Mouse (Mus musculus) thymus, postnatal 36 days (tissue): ENCODE measurements around the gene Upf3a.
"Not testable (repeated sequence)": the region's sequence is repeated elsewhere in the genome, so short reads cannot be mapped to it uniquely, and the experiment has no call there.

ENCODE experiments used
- DNase-seq, 2 experiments: peaks; one replicate each; pipeline ENCODE4 v3.0.0; 2022; ENCODE audit warnings: mixed read lengths in 2 of 2

Gene Upf3a

GRCm38 (mm10) chr8:13785250-13785763 lies at the start of gene Upf3a:
TSS of gene Upf3a (plus strand) at chr8:13785615.
- DNase-seq: peak; percentile 91 to 92

- DNase-seq: peak; percentile 54 to 71
Measured at GRCm38 (mm10) chr8:13740323-13740770, 45.1 kb upstream of the Upf3a start.

GRCm38 (mm10) chr8:13740817-13741613 lies 44.4 kb upstream of the Upf3a start:
- no peak for DNase-seq

GRCm38 (mm10) chr8:13746212-13746611 lies 39.2 kb upstream of the Upf3a start:
- DNase-seq: not testable (repeated sequence)

GRCm38 (mm10) chr8:13747626-13748025 lies 37.8 kb upstream of the Upf3a start:
- no peak for DNase-seq

DNA sequence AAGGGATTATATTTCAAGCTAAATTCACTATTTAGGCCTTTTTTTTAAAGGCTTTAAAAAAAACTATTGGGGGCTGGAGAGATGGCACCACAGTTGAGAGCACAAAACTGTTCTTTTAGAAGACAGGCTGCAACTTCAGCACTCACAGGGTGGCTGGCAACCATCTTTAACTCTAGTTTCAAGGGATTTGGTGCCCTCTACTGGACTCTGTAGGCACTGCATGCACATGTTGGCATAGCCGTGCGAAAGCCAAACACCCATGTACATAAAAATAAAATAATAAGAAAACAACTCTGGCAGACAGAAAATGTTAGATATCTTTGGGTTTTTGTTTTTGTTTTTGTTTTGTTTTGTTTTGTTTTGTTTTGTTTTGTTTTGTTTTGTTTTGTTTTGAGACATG lies 31.7 kb upstream of the Upf3a start:
- peak; percentile 74 to 79 for DNase-seq

GRCm38 (mm10) chr8:13756480-13756879 lies 28.9 kb upstream of the Upf3a start:
- no peak for DNase-seq

DNA sequence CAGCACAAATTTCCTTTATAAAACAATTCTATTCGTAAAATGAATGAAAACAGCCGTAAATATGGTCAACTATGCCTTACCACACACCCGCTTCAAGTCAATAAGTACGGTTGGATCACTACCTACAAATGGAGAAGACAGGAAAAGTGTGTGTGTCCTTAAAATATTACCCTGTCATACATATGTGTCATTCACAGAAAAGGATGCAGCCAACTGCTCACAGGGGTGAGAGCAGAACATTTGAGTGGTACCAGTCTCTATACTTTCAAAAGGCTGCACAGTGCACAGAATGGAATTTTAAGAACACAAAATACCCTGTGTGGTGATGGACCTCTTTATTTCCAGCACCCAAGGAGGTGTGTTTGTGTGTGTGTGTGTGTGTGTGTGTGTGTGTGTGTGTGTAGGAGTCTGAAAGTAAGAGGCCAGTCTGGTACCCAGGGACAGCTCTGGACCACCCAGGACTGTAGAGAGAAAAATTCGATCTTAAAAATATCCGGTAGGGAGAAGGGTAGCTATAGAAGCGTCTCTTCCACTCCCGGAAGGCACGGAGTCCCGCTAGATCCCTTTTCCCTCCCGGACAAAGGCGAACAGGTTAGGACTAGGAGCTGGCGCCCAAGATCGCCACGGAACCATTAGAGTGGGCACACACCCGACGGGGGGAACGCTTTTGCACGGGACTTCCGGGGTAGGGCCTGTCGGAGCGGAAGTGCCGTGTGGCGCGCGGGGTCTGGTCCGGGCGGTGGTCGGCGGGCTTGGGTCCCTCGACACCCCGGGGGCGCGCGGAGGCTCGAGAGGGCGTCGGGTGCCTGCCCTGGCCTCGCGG lies 28.2 kb upstream of the Upf3a start, which contains the start of gene Cdc16:
Gene Cdc16, plus strand, starts transcription at position 695 of the 823 bp plus-strand sequence.
- peak; percentile 86 to 89 for DNase-seq

- peak; percentile 34 to 37 for DNase-seq
Measured at GRCm38 (mm10) chr8:13757805-13758727, 27.3 kb upstream of the Upf3a start.

DNA sequence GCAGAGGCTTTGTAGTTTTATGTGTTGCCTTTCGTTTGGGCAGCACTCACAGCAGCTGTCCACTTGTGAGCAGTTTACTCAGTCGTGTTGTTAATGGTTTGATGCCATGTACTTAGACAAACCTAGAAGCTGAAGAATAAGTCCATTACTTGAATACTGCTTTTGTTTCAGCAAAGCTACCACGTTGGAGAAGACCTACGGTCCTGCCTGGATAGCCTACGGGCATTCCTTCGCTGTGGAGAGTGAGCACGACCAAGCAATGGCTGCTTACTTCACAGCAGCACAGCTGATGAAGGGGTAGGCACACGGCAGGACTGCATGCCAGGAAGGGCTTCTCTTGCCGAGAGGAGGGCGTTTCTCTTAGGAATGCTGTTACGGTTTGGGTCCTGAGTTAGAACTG lies 16.2 kb upstream of the Upf3a start:
- DNase-seq: no peak

DNA sequence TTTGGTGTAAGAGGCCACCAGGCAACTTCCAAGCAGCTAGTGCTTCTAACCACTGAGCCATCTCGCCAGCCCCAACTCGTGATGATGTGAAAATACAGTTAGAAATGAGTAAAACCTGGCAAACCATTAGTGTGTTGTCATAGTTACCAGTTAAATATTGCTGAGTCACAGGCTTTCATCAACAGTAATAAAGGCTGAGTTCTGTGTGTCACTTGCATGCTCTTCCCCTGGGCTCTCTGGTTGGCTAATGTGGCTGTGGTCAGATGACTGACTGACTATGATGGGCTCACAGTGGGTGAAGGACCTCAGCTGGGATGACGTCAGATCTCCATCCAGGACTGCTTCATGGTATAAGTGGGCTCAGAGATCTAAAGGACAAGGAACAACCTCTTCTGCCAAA lies 4.9 kb upstream of the Upf3a start:
- DNase-seq: no peak

- peak; percentile 95 to 96 for DNase-seq
Measured at GRCm38 (mm10) chr8:13785764-13786299, 417 bp downstream of the Upf3a start.

DNA sequence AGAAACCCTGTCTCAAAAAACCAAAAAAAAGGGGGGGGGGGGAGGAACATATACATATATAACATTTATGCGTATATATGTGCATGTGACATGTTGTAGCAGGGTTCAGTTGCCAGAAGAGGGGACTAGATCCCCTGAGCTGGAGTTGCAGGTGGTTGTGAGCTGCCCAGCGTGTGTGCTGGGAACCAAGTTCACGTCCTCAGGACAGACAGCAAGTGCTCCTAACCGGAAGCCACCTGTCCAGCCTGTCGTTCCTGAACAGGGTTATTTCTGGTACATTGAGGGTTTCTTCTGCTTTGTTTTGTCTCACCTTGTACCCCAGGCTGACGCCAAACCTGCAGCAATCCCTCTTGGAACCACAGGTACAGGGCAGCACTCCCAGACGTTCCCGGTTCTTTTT lies 4.2 kb downstream of the Upf3a start:
- no peak for DNase-seq

DNA sequence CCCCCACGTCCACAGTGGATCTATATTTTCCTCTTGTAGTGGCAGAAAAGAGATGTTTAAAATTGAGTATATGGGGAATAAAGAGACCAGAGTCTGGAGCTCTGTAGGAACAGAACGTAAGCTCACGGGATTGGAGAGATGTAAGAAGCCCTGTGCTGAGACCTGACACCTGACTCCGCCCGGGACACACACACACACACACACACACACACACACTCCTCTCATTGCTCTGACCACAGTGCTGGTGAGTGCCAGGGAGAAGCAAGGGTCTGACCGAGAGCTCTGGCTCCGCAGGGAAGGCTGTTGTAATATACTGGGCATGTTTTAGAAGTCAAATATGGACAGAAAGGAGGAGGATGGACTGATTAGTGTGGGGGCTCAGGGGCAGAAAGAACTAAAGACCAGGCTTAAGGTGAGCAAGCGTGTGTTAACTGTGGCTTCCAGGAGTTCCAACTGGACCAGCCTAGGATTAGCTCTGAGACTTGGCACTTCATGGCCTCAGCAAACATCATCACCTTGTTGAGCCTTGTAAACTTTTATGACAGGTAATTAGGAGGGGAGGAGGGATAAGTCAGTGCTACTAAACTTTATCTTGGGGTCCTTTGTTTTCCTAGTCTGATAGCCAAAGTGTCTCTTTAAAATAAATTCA lies 7.8 kb downstream of the Upf3a start:
- no peak for DNase-seq

DNA sequence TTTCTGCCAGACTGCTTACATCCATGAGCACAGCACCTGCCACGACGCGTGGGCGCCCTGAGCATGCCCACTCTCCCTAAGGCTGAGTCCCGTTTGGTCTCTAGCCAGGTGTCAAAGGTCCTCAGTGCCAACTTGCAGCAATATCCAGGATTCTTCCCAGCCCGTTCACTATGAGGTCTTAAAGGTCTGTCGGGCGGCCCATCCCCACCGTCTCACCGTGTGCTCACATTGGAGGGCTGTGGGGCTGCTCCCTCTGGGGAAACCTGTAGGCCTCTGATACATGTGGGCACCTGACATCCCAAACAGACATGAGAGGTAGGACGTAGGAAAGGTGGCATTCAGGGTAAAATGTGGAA lies 8.3 kb downstream of the Upf3a start:
- no peak for DNase-seq

- no peak for DNase-seq
Measured at GRCm38 (mm10) chr8:13797676-13798075, 12.3 kb downstream of the Upf3a start.

DNA sequence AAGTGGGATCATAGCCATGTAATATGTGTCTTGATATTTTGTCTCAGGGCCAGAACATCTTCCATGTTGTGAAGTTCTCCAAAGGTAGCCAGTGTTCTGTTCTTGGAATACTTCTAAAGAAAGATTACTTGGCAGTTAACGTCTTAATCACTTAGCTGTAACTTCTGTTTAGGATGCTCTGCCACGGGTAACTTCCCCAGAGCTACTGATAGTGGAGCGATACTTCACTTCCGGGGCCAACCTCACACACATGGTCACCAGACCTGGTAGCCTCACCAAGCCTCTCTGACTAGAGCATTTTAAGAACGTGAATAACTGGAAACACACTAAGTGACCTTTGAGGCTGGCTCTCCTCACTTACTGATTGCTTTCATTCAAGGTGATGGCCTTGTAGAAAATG lies 14.2 kb downstream of the Upf3a start:
- DNase-seq: no peak

DNA sequence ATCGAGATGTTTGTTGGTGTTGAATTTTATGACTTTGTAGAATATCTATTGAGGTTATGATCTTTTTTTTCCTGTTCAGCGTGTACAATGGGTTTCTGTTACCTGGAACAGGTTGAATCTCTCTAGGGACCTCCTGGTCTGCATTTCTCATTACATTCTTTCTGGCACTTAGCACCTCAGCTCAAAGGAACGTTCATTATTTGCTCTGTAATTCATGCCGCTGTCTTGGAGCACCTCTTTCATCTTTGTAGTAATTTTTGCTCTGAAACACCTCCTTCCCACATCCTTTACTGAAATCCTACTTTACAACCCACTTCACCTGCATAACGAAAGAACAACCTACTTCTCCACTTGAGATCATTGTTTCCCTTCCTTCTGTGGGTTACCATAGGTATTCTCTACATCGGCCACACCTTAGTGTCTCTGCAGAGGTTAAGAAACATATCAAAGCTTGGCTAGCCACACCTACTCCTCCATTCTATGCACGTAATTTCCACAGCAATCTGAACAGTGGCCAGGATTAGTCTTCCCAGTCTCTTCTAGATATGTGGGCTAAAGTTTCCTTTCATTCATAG lies 43.3 kb downstream of the Upf3a start:
- no peak for DNase-seq

- DNase-seq: not testable (repeated sequence)
Measured at GRCm38 (mm10) chr8:13838289-13838688, 52.9 kb downstream of the Upf3a start, which contains the start of gene AF366264. TSS of gene AF366264 (minus strand) at chr8:13838389.

GRCm38 (mm10) chr8:13843286-13843685 lies 57.9 kb downstream of the Upf3a start:
- DNase-seq: not testable (repeated sequence)
